Mouse (Mus musculus): ENCODE measurements around the gene Olfr998.
"Not testable (repeated sequence)": the region's sequence is repeated elsewhere in the genome, so short reads cannot be mapped to it uniquely, and the experiment has no call there.

Olfr998 gene

GRCm38 (mm10) chr2:85588648-85589047, at the start of gene Olfr998:
Gene Olfr998 (plus strand): TSS chr2:85588948.
- DNase-seq (ENCODE audit: low read depth), result not testable (repeated sequence)

GRCm38 (mm10) chr2:85554806-85555205, 33.9 kb upstream of the Olfr998 start:
- no peak for DNase-seq (ENCODE audit: low read depth)

GRCm38 (mm10) chr2:85560226-85560625, 28.5 kb upstream of the Olfr998 start:
- DNase-seq (ENCODE audit: low read depth), result no peak

- DNase-seq (ENCODE audit: low read depth), result no peak
Observed at GRCm38 (mm10) chr2:85561187-85561586, 27.6 kb upstream of the Olfr998 start.

GRCm38 (mm10) chr2:85578915-85579314, 9.8 kb upstream of the Olfr998 start, which contains the start of gene Olfr996:
Gene Olfr996 (plus strand): TSS chr2:85579215.
- no peak for DNase-seq (ENCODE audit: low read depth)

GRCm38 (mm10) chr2:85611803-85612202, 23.1 kb downstream of the Olfr998 start, which contains the start of gene Olfr1000:
Gene Olfr1000 (minus strand): TSS chr2:85611903.
- DNase-seq (ENCODE audit: low read depth), result no peak

Measured in naive thymus-derived CD4-positive, alpha-beta T cell, adult 2 months (primary cell).